Mouse (Mus musculus): ENCODE results near the gene Gm21732. TPM values are rescaled to one million over a fixed set of nuclear protein-coding genes. Genes with fewer than 3 reads are reported as not detected.
"Not testable (repeated sequence)": the region's sequence is repeated elsewhere in the genome, so short reads cannot be mapped to it uniquely, and the experiment has no call there.

Gm21732 gene
- polyA plus RNA-seq (2014; fragmentation: Nextera tagmentation; extraction: Ambion mirVana): not detected in 2 replicates

- WGBS: no CpG with 5 or more reads among the region's 2 CpGs
- not testable (repeated sequence) for H3K4me3 ChIP-seq (ENCODE audit: low read depth, low read length); H3K9ac ChIP-seq (replicated peaks; ENCODE audit: low read depth, low read length); H3K9me3 ChIP-seq (ENCODE audit: control insufficient read depth, low read length); H3K27me3 ChIP-seq (ENCODE audit: control insufficient read depth, insufficient read depth, low read length); H3K27ac ChIP-seq (ENCODE audit: low read depth, low read length); H3K4me2 ChIP-seq (ENCODE audit: low read depth, low read length); ATAC-seq (ENCODE audit: low read depth); H3K4me1 ChIP-seq (ENCODE audit: control insufficient read depth, insufficient read depth, low read length); H3K36me3 ChIP-seq (ENCODE audit: control insufficient read depth, insufficient read depth, low read length)
Measured at GRCm38 (mm10) chrY:38575591-38575990, at the start of gene Gm21732. Gene Gm21732 (minus strand): TSS chrY:38575691.

Other genes starting within 250 kb of the Gm21732 start
- not detected in 2 replicates for gene Gm20897, start 73.5 kb downstream of the Gm21732 start, polyA plus RNA-seq (2014; fragmentation: Nextera tagmentation; extraction: Ambion mirVana)